Mouse (Mus musculus): Measurements from ENCODE around the gene Dok7.

Gene Dok7

DNA sequence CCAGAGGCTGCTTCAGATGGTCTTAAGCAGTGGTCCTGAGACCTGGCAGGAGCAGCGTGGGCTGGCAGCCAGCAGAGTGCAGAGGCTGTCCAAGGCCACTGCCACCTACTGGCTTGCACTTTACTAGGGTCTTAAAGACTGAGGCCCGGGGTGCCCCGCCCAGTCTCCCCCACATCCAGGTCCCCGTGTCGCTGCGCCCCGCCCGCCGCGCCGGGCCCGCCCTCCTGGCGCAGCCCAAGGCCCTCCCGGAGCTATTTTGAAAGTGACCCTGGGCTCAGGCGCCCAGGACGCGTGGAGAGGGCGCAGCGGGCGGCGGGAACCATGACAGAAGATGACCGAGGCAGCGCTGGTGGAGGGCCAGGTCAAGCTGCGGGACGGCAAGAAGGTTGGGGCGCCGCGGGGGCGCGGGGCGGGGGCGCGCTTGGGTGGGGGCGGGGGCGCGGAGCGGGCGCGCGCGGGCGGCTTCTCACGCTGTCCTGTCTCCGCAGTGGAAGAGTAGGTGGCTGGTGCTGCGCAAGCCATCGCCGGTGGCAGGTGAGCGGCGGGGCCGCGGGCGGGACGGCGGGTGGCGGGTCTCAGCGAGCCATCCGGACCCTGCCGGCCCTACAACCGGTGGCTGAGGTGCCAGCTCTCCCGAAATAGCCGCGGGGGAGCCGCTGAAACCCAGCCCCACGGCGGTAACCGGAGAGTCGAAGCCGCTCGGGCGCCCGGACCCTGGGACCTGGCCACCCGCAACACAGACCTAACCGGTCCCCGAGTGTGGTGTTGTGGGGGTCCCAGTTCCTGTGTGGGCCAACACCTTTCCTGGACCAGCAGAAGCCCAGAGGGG, at the start of gene Dok7:
Gene Dok7 (plus strand): TSS at position 163 of the 829 bp plus-strand sequence.
- peak; percentile 28 for DNase-seq (ENCODE audit: low spot score)

DNA sequence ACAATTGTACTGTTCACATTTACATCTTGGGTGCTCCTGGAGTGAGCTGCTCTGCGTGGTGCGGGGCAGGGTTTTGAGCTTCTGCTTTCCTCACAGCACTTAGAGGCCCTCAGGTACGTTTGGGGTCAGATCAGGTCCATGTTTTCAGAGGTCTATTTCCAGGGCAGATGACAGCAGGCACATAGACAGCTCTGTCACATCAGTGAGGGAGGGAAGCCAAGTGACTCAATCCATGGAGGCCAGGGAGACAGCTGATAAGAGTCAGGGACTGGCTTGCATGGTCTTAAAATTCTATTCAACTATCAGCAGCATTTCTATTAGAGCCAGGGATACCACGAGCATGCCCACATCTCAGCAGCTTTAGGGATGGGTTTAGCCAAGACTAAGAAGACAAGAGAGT, 47.4 kb upstream of the Dok7 start:
- DNase-seq (ENCODE audit: low spot score), result no peak

DNA sequence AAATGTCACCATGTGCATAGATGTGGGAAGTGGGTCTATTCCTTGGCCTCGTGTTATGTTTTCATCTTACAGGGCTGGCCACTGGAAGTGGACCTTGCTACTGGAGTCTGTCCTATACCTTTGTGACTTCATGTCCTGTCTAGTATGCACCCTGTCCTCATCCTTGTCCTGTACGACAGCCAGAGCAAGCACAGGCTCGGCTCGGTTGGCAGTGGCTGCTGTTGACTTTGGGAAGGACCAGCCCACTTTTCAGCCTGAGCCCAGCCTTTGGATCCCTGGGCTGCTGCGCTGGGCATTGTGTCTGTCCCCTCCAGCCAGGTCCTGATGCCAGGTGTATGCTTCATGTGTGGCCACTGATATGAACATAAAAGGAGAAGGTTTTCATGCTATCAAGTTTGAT, 45.9 kb upstream of the Dok7 start:
- DNase-seq (ENCODE audit: low spot score), result no peak

DNA sequence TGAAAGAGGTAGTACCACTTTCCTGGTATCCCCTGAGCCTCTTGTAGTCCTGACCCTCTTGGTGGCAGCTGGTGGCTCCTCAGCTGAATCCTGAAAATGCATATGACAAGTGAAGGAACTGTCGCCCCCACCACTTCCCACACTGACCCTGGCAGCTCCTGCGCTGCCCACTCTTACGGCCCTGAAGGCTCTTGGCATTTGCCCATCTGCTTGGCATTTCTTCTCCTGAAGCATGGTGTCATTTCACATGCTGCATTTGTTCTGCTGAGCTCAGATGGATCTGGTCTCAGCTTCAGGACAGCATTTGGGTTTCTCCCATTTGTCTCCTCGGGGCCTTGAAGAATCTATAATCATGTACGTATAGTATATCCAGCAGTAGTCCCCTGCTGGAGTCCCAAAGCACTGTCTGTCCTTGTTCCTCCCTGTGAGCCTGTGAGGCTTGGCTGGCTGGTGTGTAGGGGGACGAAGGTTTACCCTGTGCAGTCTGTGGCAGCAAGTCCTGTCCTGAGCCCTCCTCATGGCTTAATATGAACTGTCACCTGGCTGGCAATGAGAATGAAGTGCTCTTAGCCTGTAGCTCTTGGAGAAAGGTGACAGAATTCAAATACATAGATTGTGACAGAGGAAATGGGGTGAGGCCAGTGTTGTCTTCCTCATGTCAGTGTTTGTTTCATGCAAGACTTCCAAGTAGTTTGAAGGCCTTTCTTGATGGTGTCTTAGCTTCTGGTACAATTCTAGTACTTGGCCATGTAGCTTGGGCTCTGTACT, 45.2 kb upstream of the Dok7 start:
- no peak for DNase-seq (ENCODE audit: low spot score)

DNA sequence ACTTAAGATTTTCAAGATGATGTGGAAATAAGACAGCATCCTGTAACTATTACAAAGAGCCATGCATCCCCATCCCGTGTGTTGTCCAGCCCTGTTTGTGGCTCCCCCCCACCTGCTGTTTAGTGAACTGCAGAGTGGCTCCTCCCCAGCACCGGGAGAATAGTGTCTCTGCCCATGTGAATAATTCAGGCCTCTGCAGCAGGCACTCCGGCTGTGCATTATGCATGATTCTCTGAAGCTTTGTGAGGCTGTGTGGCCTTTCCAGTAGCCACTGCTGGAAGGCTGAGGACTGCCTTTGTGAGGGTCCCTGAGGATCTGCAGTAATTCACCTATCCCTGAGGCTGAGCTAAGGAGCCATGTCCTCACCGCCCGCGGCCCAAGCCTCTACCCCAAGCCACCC, 42.5 kb upstream of the Dok7 start:
- no peak for DNase-seq (ENCODE audit: low spot score)

DNA sequence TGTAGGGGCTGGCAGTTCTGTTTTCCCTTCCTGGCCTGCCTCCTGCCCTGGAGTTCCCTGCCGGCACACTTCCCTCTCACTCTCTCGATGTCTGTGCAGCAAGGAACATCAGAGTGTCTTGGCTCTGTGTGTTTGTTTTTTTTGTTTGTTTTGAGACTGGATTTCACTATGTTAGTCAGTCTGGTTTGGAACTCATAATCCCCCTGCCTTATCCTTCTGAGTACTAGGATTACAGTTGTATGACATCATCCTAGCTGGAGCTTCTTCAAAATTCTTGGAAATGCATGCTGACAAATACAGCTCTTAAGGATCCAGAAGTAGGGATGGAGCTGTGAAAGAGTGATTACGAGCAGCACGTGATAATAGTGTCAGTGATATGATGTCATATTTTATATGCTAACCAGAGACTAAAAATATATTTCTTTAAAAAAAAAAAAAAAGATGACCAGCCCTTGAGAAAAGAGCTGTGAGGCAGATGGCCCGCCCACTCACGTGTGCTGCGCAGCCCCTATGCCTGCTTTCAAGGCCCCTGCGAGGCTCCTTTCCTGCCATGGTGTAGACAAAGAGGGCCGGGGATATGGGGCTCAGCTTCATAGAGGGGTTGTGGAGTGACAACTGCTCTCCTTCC, 36.8 kb upstream of the Dok7 start:
- no peak for DNase-seq (ENCODE audit: low spot score)

DNA sequence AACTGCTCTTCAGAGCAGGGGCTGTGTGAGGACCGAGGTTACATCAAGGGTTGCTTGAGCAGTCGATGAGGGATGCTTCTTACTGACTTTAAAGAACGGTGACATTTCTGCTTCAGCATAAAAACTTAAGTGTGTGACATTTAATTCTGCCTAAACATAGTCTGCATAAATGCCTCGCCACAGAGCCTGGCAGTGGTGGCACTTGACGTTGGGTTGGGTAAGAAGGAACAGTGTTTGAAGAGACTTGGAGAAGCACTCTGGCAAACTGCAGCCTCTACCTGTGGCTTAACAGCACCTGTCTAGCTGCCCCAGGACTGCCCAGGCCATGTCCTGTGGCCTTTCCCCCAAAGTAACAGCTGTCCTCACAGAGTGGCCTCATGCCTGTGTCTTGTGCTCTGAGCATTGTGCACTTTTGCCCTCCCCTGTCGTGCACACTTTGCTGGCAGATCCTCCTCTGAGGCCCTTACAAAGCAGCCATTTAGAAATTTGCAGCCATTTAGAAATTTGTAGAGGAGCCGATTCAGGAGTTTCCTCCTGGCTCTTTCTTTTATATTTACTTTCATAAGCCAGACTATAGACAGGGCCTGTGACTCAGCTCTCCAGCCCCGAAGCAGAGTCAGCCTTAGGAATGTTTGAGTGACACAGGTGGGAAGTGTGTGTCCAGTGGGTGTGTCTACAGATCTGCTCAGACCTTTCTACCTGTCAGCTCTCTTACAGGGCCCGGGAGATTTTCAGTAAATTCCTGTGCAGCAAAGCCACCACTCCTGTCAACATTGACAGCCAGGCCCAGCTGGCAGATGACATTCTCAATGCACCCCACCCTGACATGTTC, 35.9 kb upstream of the Dok7 start:
- DNase-seq (ENCODE audit: low spot score), result no peak

DNA sequence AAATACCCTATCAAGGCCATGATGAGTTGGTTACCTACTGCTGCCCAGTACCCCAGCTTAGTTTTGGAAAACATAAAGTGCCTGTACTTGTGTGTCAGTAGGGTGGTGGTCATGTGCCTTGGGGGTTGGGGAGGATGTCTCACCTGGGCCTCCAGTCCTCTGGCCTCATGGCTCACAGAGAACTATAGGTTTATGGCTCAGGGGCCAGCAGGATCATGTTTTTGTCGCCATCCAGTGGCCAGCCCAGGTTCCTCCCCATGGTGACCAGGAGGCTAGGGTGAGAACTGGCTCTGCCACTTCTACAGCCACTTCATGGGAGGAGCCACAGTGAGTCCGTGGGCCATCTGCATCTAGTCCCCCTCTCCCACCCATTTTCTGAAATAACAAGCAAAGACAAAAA, 31.6 kb upstream of the Dok7 start:
- peak; percentile 55 for DNase-seq (ENCODE audit: low spot score)

DNA sequence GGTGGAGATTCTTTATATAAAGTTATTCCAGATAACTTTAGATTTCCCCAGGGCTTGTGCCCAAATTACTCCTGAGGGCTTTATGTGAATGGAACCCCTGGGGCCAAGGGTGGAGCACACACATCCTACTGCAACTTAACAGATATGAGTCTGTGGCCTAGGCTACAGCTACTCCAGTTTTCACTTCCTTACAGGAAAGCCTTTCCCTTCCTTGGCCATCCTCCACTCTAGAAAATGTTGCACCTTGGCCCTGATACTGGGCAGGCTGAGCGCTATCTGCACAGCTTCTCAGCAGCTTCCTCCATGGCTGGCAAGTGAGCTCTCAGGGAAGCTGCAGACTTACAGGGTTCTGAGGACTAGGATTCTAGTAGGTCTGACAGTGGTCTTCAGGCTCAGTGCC, 27.3 kb upstream of the Dok7 start:
- no peak for DNase-seq (ENCODE audit: low spot score)

DNA sequence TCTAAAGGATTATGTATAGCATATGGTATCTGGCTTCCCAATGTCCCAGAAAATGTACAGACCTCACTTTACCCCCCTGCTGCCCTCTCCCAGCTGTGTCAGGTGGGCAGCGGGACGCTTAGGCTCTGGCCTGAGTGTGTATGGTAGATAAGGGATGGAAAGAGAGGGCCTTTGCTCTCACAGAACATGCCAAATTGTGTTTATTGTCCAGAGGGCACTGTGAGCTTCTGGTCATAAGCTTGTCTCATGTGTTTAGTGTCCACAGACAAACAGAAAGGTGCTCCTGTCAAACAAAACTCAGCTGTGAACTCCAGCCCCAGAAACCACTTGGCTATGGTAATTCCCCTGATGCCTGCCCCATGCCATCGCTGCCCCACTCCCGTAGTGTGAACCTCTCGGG, 26.8 kb upstream of the Dok7 start:
- DNase-seq (ENCODE audit: low spot score), result no peak

DNA sequence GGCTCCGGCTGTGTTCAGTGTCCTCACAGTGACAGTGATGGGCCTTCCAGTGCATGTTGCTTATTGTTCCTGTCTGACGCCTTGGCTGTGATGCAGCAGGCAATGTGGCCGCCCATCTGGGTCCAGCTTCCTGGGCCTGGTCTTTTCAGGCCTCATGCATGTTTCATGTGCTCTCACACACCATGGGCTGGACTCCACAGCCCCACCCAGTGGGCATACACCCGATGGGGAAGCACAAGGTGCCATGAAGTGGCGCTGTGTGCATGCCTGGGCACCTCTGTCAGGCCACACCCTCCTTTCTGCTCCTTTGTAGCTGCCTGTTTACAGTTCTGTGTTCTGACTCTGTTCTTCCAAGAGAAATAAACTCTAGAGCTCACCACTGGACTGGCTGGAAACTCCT, 23.5 kb upstream of the Dok7 start:
- no peak for DNase-seq (ENCODE audit: low spot score)

DNA sequence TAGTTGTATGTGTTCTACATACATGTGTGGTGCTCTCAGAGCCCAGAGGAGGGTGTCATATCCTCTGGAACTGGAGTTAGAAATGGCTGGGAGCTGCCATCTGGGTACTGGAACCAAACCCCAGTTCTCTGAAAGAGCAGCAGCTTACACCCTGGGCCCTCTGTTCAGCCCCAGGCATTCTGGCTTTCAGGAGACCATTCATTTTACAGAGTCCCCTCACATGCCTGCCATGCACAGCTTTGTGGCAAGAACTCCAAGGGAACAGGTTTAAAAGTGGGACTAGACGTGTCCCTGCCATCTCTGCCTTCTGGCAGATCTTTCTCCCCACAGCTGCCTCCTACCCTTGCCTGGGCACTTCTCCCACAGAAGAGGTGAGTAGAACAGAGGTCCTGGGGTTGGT, 22.9 kb upstream of the Dok7 start:
- no peak for DNase-seq (ENCODE audit: low spot score)

DNA sequence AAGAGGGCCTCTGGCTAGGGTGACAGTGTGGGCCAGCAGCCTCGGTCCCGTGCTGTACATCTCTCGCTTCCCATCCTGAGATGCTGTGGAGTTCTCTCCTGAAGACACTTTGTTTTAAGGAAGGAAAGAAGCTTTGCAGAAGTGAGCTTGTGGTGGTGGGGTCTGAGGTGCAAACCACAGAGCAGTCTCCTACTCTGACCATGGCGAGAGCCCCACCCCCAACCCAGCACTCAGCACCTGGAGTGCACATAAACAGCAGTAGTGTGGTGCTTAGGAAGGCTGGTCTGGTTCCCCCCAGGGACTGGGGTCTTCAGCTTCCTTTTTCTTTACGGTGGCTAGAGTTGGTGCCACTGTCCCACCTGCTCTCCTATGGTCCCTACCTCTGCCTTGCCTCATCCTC, 21.4 kb upstream of the Dok7 start:
- DNase-seq (ENCODE audit: low spot score), result no peak

DNA sequence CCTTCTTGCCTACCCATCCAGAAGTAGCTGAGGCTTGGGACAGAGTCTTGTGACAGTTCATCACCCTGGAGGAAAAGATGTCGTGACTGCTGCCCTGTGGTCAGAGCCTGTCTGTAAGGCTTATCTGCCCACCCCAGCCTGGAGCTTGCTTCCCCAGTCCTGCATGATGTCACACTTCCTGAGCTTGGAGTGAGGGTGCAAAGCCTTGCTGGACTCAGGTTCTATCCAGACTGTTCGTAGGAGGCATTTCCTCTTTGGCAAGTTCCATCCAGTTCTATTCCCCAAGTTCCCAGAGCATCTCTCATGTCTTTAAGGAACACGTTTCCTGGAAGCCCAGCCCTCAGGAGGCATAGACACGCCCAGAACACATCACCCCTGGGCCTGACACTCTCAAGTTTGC, 20.8 kb upstream of the Dok7 start:
- DNase-seq (ENCODE audit: low spot score), result no peak

DNA sequence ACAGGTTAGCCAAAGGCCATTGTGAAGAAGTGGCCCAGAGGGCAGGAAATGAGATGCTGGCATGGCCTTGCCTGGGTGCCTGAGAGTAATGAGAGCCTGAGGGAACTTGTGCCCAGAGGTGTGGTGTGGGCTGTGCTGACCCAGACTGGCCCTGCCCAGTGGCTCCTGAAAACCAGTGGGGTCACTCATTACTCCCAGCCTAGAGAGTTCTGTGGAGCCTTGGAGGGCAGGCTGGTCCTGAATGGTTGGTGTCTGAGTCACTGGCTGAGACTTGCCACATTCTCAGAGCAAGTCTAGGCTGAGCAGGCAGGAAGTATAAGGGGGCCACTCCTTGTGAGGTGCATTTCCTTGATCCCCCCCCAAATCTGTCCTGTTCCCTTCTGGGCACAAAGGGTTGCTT, 19.1 kb upstream of the Dok7 start:
- no peak for DNase-seq (ENCODE audit: low spot score)

DNA sequence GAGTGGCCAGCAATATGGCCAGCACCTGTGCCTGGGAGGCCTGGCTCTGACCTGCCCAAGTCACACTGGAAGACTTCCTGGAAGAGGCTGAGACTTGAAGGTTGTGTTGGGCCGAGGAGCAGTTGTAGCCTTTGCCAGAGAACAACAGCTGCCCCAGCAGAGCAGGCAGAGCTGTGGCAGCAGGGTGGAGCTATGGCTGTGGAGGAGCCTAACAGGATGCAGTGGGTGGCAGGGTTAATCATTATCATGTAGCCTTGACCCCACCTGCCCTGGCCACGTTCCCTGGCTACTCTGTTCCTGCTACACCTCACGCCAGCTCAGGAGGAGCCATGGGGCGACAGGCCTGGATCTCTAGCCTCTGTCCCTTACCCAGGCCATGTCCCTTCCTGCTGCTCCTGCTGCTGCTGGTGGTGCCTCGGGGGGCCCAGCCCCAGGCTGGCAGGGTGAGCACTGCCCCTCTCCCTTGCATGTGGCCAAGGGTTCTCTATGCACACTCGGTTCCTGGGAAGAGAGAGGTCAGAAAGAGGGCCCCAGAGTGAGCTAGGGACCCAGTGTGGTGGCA, 15.2 kb upstream of the Dok7 start, which contains the start of gene Hgfac:
Gene Hgfac (plus strand): TSS at position 242 of the 562 bp plus-strand sequence.
- no peak for DNase-seq (ENCODE audit: low spot score)

DNA sequence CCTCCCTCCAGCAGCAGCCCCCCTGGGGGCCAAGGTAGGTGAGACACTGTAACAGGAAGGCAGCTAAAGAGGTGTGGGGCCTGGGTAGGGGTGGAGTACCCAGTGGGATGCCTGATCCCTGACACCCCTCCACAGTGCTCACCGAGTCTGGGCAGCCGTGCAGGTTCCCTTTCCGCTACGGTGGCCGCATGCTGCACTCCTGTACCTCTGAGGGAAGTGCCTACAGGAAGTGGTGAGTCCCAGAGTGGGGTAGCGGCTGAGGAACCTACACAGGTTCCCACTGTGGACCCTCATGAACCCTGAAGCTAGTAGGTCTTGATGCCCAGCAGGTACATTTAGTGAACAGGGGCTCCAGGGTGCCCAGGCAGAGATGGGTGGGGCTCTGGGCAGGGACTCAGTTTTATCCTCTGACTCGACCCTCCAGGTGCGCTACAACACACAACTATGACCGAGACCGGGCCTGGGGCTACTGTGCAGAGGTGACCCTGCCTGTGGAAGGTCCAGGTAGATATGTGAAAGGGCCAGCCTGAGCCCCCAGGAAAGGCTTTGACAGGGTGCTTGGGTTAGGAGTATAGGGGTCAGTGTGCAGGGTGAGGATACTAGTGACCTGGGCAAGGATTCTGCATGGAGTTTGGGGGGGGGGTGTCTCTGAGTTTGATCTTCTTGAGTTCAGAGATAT, 14.0 kb upstream of the Dok7 start:
- no peak for DNase-seq (ENCODE audit: low spot score)

DNA sequence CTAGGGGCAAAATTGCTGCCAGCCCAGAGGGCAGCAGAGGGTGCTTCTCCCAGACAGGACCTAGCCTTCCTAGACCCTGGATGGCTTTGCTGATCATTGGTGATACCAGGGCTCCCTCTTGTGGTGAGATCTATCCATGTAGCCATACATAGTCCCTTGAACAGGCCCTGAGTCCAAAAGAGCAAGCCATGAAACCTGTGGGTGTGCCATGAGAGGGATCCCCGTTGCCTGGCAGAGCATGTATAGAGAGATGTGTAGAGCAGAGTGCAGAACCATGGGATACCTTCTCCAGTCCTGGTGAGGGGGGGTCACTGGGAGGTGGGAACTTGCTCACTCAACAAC, 13.5 kb upstream of the Dok7 start:
- peak; percentile 72 for DNase-seq (ENCODE audit: low spot score)

DNA sequence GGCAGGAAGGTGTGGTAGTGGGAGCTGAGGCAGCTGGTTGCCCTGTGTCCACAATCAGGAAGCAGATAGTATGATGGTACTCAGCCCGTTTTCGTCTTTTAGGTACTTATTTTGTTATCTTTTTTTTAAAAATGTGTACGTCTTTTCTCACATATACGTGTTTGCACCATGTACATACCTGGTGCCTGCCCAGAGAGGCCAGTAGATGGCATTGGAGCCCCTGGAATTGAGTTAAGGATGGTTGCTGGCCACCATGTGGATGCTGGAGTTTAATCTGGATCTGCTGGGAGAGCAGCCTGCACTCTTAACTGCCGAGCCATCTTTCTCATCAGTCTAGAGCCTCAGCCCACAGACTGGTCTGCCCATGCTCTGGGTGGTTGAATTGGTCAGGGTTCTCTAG, 6.0 kb upstream of the Dok7 start:
- DNase-seq (ENCODE audit: low spot score), result no peak

DNA sequence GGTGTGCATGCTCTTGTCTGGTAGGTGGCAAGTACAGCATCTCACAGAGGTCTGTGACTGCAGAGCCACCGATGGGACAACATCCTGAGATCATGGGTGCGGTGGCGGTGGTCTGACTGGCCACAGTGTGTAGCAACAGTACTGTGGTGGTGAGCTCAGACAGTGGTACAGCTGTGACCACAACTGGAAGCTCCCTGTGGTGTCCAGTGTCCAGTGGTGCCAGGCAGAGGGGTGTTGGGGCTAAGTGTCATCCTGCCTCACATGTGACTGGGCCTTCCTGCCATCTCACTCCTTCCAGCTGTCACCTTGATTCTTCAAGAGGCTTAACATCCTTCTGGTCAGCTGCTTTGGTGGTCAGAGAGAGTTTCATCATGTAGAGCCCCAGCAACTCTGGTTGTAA, 1.9 kb upstream of the Dok7 start:
- no peak for DNase-seq (ENCODE audit: low spot score)

DNA sequence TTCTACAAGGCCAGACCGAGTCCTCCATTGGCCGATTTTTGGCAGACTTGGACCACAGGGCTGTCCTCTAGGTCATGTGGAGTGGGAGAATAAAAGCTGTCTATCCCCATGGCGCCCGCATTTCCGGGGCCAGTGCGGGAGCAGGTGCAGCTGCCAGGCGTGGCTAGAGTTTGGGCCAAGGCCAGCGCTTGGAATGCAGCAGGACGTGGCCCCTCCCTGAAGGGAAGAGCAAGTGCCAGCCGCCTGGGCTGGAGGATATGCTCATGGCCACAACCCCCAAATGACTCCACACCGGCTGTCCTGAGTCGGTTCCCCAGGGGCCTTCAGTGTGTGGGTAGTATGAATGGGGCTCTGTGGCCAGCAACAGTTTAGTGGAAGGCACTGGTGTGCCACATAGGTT, 1.5 kb upstream of the Dok7 start:
- peak; percentile 43 for DNase-seq (ENCODE audit: low spot score)
